Mouse (Mus musculus) cerebellum, postnatal 14 days (tissue): ENCODE measurements around the gene Nlrc5.
"Not testable (repeated sequence)": the region's sequence is repeated elsewhere in the genome, so short reads cannot be mapped to it uniquely, and the experiment has no call there.

Experiments
- DNase-seq, 2 experiments: peaks; one replicate each; pipeline ENCODE4 v3.0.0; 2021; ENCODE audit warnings: mixed read lengths in 2 of 2

The Nlrc5 gene

GRCm38 (mm10) chr8:94433981-94434466 lies at the start of gene Nlrc5:
Gene Nlrc5 (plus strand): TSS chr8:94434356.
- peak; percentile 50 to 53 for DNase-seq

GRCm38 (mm10) chr8:94385506-94386213 lies 48.5 kb upstream of the Nlrc5 start:
- no peak for DNase-seq

GRCm38 (mm10) chr8:94386214-94387026 lies 47.7 kb upstream of the Nlrc5 start, which contains the start of gene Herpud1:
Gene Herpud1 (plus strand): TSS chr8:94386438.
- DNase-seq, result peak; percentile 98 to 99

GRCm38 (mm10) chr8:94387027-94387684 lies 47.0 kb upstream of the Nlrc5 start:
- DNase-seq, result peak; percentile 65 to 72

- no peak for DNase-seq
Observed at GRCm38 (mm10) chr8:94387785-94388184, 46.4 kb upstream of the Nlrc5 start.

- no peak for DNase-seq
Observed at GRCm38 (mm10) chr8:94389531-94389930, 44.6 kb upstream of the Nlrc5 start.

- no peak for DNase-seq
Observed at GRCm38 (mm10) chr8:94390429-94390828, 43.7 kb upstream of the Nlrc5 start.

- DNase-seq, result no peak
Observed at GRCm38 (mm10) chr8:94390910-94391309, 43.2 kb upstream of the Nlrc5 start.

GRCm38 (mm10) chr8:94392147-94392546 lies 42.0 kb upstream of the Nlrc5 start:
- DNase-seq, result peak; percentile 46 to 74

- DNase-seq, result no peak
Observed at GRCm38 (mm10) chr8:94392648-94393047, 41.5 kb upstream of the Nlrc5 start.

GRCm38 (mm10) chr8:94395851-94396540 lies 38.2 kb upstream of the Nlrc5 start:
- no peak for DNase-seq

- peak; percentile 60 to 77 for DNase-seq
Observed at GRCm38 (mm10) chr8:94396964-94397657, 37.0 kb upstream of the Nlrc5 start.

GRCm38 (mm10) chr8:94398587-94398986 lies 35.6 kb upstream of the Nlrc5 start:
- no peak for DNase-seq

GRCm38 (mm10) chr8:94399361-94399953 lies 34.7 kb upstream of the Nlrc5 start:
- DNase-seq, result no peak

GRCm38 (mm10) chr8:94399957-94400356 lies 34.2 kb upstream of the Nlrc5 start:
- not testable (repeated sequence) for DNase-seq

- DNase-seq, result no peak
Observed at GRCm38 (mm10) chr8:94408443-94409080, 25.6 kb upstream of the Nlrc5 start.

- DNase-seq, result no peak
Observed at GRCm38 (mm10) chr8:94409523-94409922, 24.6 kb upstream of the Nlrc5 start.

- no peak for DNase-seq
Observed at GRCm38 (mm10) chr8:94412518-94412917, 21.6 kb upstream of the Nlrc5 start.

- no peak for DNase-seq
Observed at GRCm38 (mm10) chr8:94413509-94413908, 20.6 kb upstream of the Nlrc5 start.

GRCm38 (mm10) chr8:94415218-94415617 lies 18.9 kb upstream of the Nlrc5 start:
- DNase-seq, result no peak

GRCm38 (mm10) chr8:94418017-94418416 lies 16.1 kb upstream of the Nlrc5 start:
- DNase-seq, result no peak
